Mouse (Mus musculus): ENCODE measurements around the gene Pim1. TPM values are rescaled to one million over a fixed set of nuclear protein-coding genes. Genes with fewer than 3 reads are reported as not detected.

The Pim1 gene
- total and polyA plus RNA-seq, 3 experiments: 75.8 to 178 (median 133) TPM

DNA sequence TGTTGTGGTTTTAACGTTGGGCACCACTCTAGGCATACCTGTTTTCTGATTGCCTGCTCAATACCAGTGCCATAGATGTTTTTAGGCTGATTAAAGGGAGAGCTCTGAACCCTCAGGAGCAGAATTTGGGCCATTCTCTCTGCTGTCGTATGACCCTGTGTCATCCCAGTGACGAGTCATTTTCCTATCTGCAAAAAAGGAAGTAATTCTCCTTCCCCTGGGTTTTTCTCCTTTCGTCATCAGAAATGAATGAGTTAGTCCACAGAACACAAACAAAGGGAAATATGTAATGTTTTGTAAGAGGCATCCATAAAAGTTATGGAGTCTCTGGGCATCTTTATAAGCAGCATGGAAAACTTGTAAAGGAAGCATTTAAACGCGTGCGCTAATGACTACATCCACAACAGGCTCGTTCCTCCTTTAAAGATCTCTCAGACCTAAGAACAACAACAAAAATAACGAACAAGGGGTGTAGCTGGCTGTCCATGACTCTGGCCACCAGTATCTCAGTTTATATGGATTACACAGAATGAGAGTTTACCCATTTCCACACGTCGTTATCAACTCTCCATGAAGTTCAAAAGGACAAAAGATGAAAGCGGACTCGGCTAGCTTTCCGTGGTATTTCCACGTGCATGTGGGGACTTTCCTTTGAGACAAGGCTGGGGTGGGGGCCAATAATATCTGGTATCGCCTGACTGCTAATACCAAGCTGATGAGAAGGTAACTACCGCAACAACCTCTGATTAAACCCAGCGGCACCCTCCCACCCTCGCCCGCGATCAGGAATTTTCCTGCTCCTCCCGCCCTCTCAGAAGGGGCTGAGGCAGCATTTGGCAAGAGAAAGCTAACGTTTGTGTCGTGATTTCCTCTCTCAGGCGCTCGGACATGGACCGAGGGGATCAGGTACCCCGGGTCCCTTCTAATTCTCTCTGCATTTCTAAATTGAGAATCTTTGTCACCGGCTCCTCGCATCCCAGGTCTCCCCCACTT lies 1.3 kb upstream of the Pim1 start:
- peak overlapping the region; percentile 80 for H3K27ac ChIP-seq (ENCODE audit: insufficient read depth, low read depth)
- H3K27me3 ChIP-seq (replicated peaks): no peaks in the 10 kb centered on the region
- H3K4me3 ChIP-seq (replicated peaks in 1 of 3; ENCODE audit: low read depth in 2 of 3, low read length in 2 of 3, poor library complexity in 1 of 3): peak overlapping the region; percentile 72 to 93 (median 74)
- H3K9me3 ChIP-seq (replicated peaks; ENCODE audit: low read length): no peaks in the 10 kb centered on the region
- dilution Hi-C loops (cut with MboI; ENCODE audit: extremely low pct_ligation_motif_present, extremely low pct_unique_long_range_greater_than_20kb, low sequenced_read_pairs) (no loop called here), in situ Hi-C loops (cut with MboI; ENCODE audit: low pct_ligation_motif_present, low pct_unique_long_range_greater_than_20kb, low sequenced_read_pairs) (no loop called here)
- peaks cover 36% of the 10 kb centered on the region for H3K79me2 ChIP-seq (replicated peaks; ENCODE audit: control insufficient read depth, extremely low read depth, insufficient read depth, poor library complexity, severe bottlenecking)
- peak overlapping the region; percentile 75 for H3K4me2 ChIP-seq (ENCODE audit: insufficient read depth, low read depth, poor library complexity, severe bottlenecking)
- peaks cover 8 to 31% of the 10 kb centered on the region in 2 experiments for H3K36me3 ChIP-seq (replicated peaks in 1 of 2; ENCODE audit: control insufficient read depth in 1 of 2, insufficient read depth in 1 of 2, low read length in 1 of 2)
- peak overlapping the region; percentile 90 for H3K9ac ChIP-seq (ENCODE audit: insufficient read depth, low read depth)
- peaks cover 6 to 37% of the 10 kb centered on the region in 2 experiments; a peak in 3 of 4 replicates for H3K4me1 ChIP-seq (ENCODE audit: control insufficient read depth in 1 of 2, insufficient read depth in 2 of 2)
- DNase-seq (ENCODE audit: extremely low read depth): peak; percentile 79
- TF ChIP-seq E2F4 (IDR thresholded peaks at IDR 0.05; ENCODE audit: insufficient replicate concordance, low read depth, low read length) (no peak), TBP (conservative IDR thresholded peaks at IDR 0.05; ENCODE audit: low read depth, low read length) (peak; percentile 80), MEF2A (IDR thresholded peaks at IDR 0.05; ENCODE audit: borderline replicate concordance, low read depth, low read length) (no peak; the same call in 1 of the 2 replicates), JUND (conservative IDR thresholded peaks at IDR 0.05; ENCODE audit: low read depth, low read length) (peak; percentile 63), ZKSCAN1 (IDR thresholded peaks at IDR 0.05; ENCODE audit: borderline replicate concordance, low read depth, low read length) (no peak), ZMIZ1 (IDR thresholded peaks at IDR 0.05; ENCODE audit: low read depth, low read length) (no peak), MAFK (IDR thresholded peaks at IDR 0.05; ENCODE audit: insufficient replicate concordance, low read length) (0 out of 2 replicates have a peak, but pooled peaks have one; percentile 26), MAX (IDR thresholded peaks at IDR 0.05; ENCODE audit: low read length) (peak; percentile 71; the same call in 1 of the 2 replicates), EP300 (IDR thresholded peaks at IDR 0.05; ENCODE audit: low read length) (peak; percentile 69), CTCF (conservative IDR thresholded peaks at IDR 0.05 in 1 of 2, IDR thresholded peaks at IDR 0.05 in 1 of 2; ENCODE audit: low read depth in 2 of 2, low read length in 2 of 2) (no peak), BHLHE40 (IDR thresholded peaks at IDR 0.05; ENCODE audit: low read depth, low read length) (peak; percentile 75), MAZ (IDR thresholded peaks at IDR 0.05; ENCODE audit: low read depth, low read length) (no peak), ETS1 (conservative IDR thresholded peaks at IDR 0.05; ENCODE audit: low read depth, low read length) (peak; percentile 90), IRF4 (IDR thresholded peaks at IDR 0.05; ENCODE audit: low read depth, low read length) (peak; percentile 79), CHD2 (IDR thresholded peaks at IDR 0.05; ENCODE audit: low read length) (peak; percentile 34; the same call in 1 of the 2 replicates), ZNF384 (IDR thresholded peaks at IDR 0.05; ENCODE audit: low read depth, low read length) (no peak), POLR2A (IDR thresholded peaks at IDR 0.05; ENCODE audit: low read depth, low read length) (peak; percentile 12; the same call in 1 of the 2 replicates), NRF1 (IDR thresholded peaks at IDR 0.05; ENCODE audit: low read depth, low read length) (no peak), SMC3 (IDR thresholded peaks at IDR 0.05; ENCODE audit: low read depth, low read length) (no peak; the same call in 1 of the 2 replicates), TCF12 (IDR thresholded peaks at IDR 0.05; ENCODE audit: low read depth, low read length) (peak; percentile 57; the same call in 1 of the 2 replicates), MXI1 (IDR thresholded peaks at IDR 0.05; ENCODE audit: low read depth, low read length) (peak; percentile 69; the same call in 1 of the 2 replicates), MYC (IDR thresholded peaks at IDR 0.05; ENCODE audit: low read depth, low read length) (peak; percentile 71), JUN (IDR thresholded peaks at IDR 0.05; ENCODE audit: insufficient read depth, low read depth, low read length) (peak; percentile 51; the same call in 1 of the 2 replicates), RAD21 (IDR thresholded peaks at IDR 0.05; ENCODE audit: low read depth, low read length) (no peak), RCOR1 (conservative IDR thresholded peaks at IDR 0.05; ENCODE audit: low read depth, low read length) (no peak), KAT2A (IDR thresholded peaks at IDR 0.05; ENCODE audit: insufficient replicate concordance, low read length) (no peak), POLR2AphosphoS2 (IDR thresholded peaks at IDR 0.05; ENCODE audit: low read depth, low read length) (no peak; the same call in 1 of the 2 replicates), UBTF (IDR thresholded peaks at IDR 0.05; ENCODE audit: low read depth, low read length) (no peak; the same call in 1 of the 2 replicates), CHD1 (IDR thresholded peaks at IDR 0.05; ENCODE audit: low read depth, low read length) (peak; percentile 84), ELF1 (IDR thresholded peaks at IDR 0.05; ENCODE audit: low read depth, low read length) (peak; percentile 29; the same call in 1 of the 2 replicates), SIN3A (IDR thresholded peaks at IDR 0.05; ENCODE audit: low read length) (no peak; the same call in 1 of the 2 replicates), HCFC1 (IDR thresholded peaks at IDR 0.05; ENCODE audit: low read depth, low read length) (no peak), GABPA (IDR thresholded peaks at IDR 0.05; ENCODE audit: insufficient replicate concordance, low read depth, low read length) (no peak), USF1 (IDR thresholded peaks at IDR 0.05; ENCODE audit: low read depth, low read length) (no peak), ZC3H11A (IDR thresholded peaks at IDR 0.05; ENCODE audit: low read depth, low read length) (no peak), USF2 (conservative IDR thresholded peaks at IDR 0.05; ENCODE audit: low read depth, low read length) (no peak), PAX5 (IDR thresholded peaks at IDR 0.05; ENCODE audit: low read length) (no peak)

Data from CH12.LX (cell line).